Mouse (Mus musculus) lung, adult 2 months (tissue): ENCODE data around the gene Pfn1. TPM values are rescaled to one million over a fixed set of nuclear protein-coding genes. Genes with fewer than 3 reads are reported as not detected.
A peak's percentile ranks its signal among the peaks of the same experiment; 100 is the strongest.

Source experiments
- DNase-seq: peaks from one replicate; pipeline ENCODE4 v3.0.0; 2022
- H3K4me1 ChIP-seq: fragments of 200-500 bp; 2 replicates; pipeline ENCODE4 v1.6.1; 2011; ENCODE audit warnings: low read length; ENCODE audit not compliant: control insufficient read depth, insufficient read depth
- H3K4me3 ChIP-seq: fragments of 200-500 bp; replicated peaks from 2 replicates; pipeline ENCODE3; 2011; ENCODE audit warnings: low read depth, mild to moderate bottlenecking, control low read depth, low read length; ENCODE audit errors: extremely low read depth
- CTCF ChIP-seq: fragments of 200-500 bp; IDR thresholded peaks from 2 replicates; pipeline ENCODE4 v1.5.1; 2011; ENCODE audit warnings: mild to moderate bottlenecking, low read length, control low read depth; ENCODE audit not compliant: insufficient read depth
- POLR2A ChIP-seq: fragments of 200-500 bp; IDR thresholded peaks from 2 replicates; pipeline ENCODE4 v1.6.1; 2011; ENCODE audit warnings: low read depth, mild to moderate bottlenecking, control low read depth, low read length, borderline replicate concordance; ENCODE audit errors: extremely low read depth
- WGBS: fragments of 180-500 bp; shearing (Covaris S2); methylation state at CpG from one replicate; pipeline ENCODE4 v1.1.7; 2018; 5-methylcytosine and 5-hydroxymethylcytosine counted together
- polyA plus RNA-seq: library from polyadenylated mRNA; depleted of rRNA; stranded (reverse); fragments of >200 nt; gene quantifications from 2 replicates; pipeline ENCODE4 v1.2.3, GENCODE M21; 2012

The Pfn1 gene
- polyA plus RNA-seq, 1 experiment: 933 TPM

DNA sequence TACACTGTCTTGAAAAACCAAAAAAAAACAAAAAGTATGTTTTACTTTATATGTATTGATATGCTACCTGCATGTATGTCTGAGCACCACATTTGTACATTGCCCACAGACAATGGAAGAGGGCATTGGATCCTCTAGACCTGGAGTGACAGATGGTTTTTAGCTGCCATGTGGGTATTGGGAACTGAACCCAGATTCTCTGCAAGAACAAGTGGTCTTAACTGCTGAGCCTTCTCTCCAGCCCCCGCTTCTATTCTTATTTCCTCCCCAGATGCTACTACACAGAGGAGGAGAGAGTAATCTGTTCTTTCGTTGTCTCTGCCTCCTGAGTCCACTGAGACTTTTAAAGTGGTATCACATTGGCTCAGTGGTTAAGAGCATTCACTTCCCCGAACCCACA, 39.1 kb upstream of the Pfn1 start:
- 73% methylated on average over 3 of the region's 3 CpGs for WGBS
- H3K4me1 ChIP-seq: peaks cover 2% of the 10 kb centered on the region; the same call in 1 of the 2 replicates
- no peak for TF ChIP-seq CTCF
- TF ChIP-seq POLR2A: no peak
- no peak for DNase-seq
- H3K4me3 ChIP-seq: no peak overlapping the region

DNA sequence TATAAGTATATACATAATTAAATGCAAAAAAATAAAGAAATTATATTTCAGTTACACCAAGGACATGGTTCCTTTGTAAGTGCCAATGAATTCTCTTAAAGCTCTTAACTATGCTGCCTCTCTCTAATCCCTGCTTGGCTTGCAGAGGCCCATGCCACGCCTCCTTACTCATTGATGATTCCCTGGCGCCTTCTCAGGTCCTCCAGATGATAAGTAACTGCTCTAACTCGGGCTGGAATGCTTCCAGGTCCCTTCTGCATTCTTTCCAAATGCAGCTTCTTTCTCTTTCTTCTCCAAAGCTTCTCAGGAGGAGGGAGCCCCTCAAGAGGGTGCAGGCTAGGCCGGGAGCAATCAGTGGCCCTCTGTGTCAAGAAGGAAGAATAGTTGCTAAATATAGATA, 35.1 kb upstream of the Pfn1 start:
- peaks cover 12% of the 10 kb centered on the region; the same call in 1 of the 2 replicates for H3K4me1 ChIP-seq
- no peak overlapping the region for H3K4me3 ChIP-seq
- 57% methylated on average over 4 of the region's 4 CpGs for WGBS
- TF ChIP-seq CTCF: no peak
- no peak for TF ChIP-seq POLR2A
- DNase-seq: no peak

DNA sequence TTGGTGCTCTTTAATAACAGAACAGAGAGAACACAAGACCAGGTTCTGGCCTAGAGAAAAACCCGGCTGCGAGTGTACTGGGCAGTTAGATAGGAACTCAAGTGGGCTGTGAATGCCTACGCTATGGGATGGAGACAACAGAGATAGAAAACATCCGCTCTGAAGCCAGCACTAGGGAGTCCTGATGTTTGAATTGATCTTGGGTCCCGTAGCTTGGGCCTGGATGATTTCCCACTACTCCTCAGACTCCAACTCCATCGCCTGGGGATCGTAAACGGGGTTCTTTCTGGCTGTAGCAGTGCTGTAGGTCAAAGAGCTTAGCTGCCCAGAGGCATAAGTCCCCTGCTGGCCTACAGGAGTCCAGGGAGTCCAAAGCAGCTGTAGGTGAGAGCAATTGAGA, 33.9 kb upstream of the Pfn1 start:
- H3K4me1 ChIP-seq: peaks cover 12% of the 10 kb centered on the region; the same call in 1 of the 2 replicates
- H3K4me3 ChIP-seq: peak overlapping the region; percentile 76
- no peak for DNase-seq
- TF ChIP-seq CTCF: no peak
- TF ChIP-seq POLR2A: no peak
- 13% methylated on average over 8 of the region's 8 CpGs for WGBS

DNA sequence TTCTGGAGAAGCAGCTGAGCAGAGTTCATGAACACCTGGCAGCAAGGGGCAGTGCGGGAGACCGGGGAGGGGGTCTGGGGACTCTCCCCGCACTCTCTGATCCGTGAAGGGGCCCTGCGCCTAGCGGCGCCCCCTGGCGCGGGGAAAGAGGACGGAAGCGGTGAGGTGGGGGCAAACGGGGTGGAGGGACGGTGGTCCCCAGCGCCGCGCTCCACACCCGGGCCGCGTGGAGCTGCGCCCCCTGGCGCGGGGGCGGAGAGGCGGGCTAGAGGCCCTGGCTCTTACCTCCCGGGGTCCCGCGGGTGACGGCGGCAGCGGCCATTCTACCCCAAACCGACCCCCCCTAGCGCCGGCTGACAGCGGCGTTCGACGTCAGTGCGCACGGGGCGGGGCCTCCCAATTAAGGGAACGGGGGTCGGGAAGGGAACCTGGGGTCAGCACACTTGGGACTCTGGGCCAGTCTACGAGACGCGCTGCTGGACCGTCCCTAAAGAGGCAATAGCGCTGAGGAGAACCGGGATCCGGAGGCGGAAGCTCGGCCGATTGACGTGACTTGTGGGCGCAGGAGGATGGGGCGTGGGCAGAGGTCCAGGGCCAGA, 33.3 kb upstream of the Pfn1 start, which contains the start of gene Camta2:
Camta2 (minus strand) TSS at position 505 of the 599 bp plus-strand sequence.
- H3K4me1 ChIP-seq: peaks cover 12% of the 10 kb centered on the region; the same call in 1 of the 2 replicates
- TF ChIP-seq POLR2A (peak; percentile 83; the same call in 1 of the 2 replicates), CTCF (peak; percentile 26; the same call in 1 of the 2 replicates)
- peak within 1 kb of the TSS; percentile 76 for H3K4me3 ChIP-seq
- DNase-seq: peak; percentile 91
- under 1% methylated on average over 54 of the region's 55 CpGs for WGBS

DNA sequence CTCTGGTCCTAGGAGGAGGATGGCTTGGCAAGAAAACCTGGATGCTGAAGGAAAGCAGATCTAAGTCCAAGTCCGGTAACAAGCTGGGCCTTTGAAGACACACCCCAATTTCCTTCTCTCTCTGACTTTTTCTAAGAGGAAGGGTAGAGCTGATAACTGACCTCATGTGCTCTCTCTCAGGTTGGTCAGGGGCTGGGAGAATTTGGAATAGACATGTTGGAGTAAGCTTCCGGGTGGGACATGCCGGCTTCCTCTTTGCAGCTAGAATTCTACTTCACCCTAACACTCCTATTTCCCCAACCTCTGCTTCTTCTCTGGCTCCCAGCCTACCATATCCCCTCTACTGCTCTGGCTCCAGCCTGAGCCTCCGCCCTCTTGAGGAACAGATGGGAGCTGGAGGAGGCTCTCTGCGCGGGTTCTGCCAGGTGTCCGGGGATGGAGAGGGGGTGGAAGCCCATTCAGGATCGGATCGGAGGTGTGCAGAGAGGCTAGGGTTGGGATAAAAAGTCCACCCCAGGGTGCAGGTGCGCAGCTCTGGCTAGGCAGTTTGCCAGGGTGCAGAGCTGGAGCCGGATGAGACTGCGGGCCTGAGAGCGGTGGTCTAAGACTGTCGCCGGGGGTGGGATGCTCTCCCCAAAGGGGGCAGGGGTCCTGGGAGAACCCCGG, 32.6 kb upstream of the Pfn1 start:
- peaks cover 12% of the 10 kb centered on the region; the same call in 1 of the 2 replicates for H3K4me1 ChIP-seq
- no peak for TF ChIP-seq POLR2A
- no peak for TF ChIP-seq CTCF
- peak; percentile 51 for DNase-seq
- H3K4me3 ChIP-seq: peak overlapping the region; percentile 76
- 3% methylated on average over 16 of the region's 16 CpGs for WGBS

DNA sequence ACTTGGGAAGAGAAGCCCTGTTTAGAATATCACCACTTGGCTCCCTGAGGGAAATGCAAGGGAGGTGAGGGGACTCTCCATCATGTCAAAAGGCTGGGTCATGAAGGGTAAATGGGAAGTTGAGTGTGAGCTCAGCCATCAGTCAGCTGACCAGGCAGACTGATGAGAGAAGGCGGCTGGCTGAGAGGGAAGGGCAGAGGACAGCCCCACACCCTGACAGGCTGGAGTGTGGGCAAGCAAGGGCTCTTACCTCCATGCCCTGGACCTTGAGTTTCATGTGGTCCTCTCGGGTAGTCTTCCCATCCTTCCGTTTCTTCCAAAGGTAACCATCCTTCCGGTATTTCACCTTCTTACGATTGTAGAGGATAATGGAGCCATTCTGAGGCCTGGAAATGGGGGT, 29.2 kb upstream of the Pfn1 start:
- no peak overlapping the region for H3K4me3 ChIP-seq
- WGBS: 86% methylated on average over 5 of the region's 5 CpGs
- TF ChIP-seq CTCF (no peak), POLR2A (no peak)
- H3K4me1 ChIP-seq: peaks cover 11% of the 10 kb centered on the region; the same call in 1 of the 2 replicates
- no peak for DNase-seq

DNA sequence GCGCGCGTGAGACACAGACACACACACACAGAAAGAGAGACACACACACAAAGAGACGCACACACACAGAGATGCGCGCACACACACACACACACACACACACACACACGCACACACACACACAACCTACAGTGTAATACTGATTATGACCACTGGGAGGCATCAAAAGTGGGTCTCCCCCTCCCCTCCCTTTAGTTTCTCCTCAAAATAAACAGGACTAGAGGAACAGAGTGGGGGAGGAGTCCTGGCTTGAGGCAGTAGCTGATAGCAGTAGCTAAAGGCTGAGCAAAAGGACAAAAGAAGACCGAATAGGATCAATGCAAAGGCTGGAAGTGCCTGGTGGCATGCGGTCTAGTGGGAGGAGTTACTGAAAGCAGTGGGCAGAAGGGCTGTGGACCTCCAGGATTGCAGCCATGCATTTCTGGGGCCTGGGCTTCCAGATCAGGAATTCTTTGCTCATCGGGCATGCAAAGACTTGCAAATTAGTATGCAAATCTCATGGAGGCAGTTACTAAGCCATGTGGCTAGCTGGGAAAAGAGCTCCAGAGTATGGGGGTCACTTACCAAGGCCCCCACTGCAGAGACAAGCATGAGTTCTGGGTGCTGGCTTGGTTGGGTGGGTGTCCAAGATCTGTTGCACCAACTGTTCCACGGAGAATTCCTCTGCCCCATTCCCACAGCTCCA, 27.6 kb upstream of the Pfn1 start:
- 0 out of 2 replicates have a peak, but pooled peaks have one; percentile 2 for TF ChIP-seq CTCF
- no peak for TF ChIP-seq POLR2A
- WGBS: 52% methylated on average over 11 of the region's 11 CpGs
- H3K4me1 ChIP-seq: peaks cover 6% of the 10 kb centered on the region; the same call in 1 of the 2 replicates
- H3K4me3 ChIP-seq: no peak overlapping the region
- DNase-seq: no peak

DNA sequence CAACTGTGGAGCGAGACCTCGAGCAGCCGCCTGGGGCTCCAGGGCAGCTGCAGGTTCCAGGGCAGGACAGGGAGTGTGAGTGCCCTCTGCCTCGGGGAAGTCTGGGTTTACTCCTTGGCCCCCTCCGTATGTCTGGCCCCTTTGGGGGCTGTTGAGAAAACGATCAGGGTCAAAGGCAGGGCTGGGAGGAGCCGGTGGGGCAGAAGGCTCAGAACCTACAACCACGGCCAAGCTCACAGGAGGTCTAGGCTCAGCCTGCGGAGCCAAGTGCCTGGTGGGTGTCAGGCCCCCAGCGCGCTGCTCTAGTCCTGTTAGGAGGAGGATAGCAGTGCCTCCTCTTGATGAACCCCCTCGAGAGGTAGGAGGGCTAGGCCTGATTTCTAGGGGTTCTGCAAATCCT, 26.7 kb upstream of the Pfn1 start:
- no peak for TF ChIP-seq POLR2A
- TF ChIP-seq CTCF: no peak
- Histone ChIP-seq H3K4me1 (no peaks in the 10 kb centered on the region), H3K4me3 (no peak overlapping the region)
- no peak for DNase-seq
- WGBS: 76% methylated on average over 12 of the region's 12 CpGs

DNA sequence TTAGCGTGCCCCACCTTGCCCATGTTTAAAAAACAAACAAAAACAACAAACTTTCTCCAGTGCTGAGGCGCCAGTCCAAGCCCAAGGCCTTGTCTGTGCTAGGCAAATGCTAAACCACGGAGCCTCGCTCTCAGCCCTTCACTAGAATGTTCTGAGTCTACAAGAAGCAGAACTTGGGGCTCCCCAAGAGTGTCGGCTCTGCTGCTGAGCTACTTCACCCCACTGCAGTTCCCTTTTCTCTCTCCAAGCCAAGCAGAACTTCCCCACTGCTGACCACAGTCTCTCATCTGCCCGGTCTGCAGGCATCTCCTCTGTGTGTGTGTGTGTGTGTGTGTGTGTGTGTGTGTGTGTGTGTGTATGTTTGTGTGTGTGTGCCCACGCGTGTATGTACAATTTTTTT, 25.4 kb upstream of the Pfn1 start:
- no peak overlapping the region for H3K4me3 ChIP-seq
- no peak for DNase-seq
- no peaks in the 10 kb centered on the region for H3K4me1 ChIP-seq
- TF ChIP-seq CTCF: no peak
- no peak for TF ChIP-seq POLR2A
- 82% methylated on average over 8 of the region's 8 CpGs for WGBS
